Mouse (Mus musculus) heart, adult 8-10 months (tissue): Measurements from ENCODE around the gene Gm49486. TPM values are rescaled to one million over a fixed set of nuclear protein-coding genes. Genes with fewer than 3 reads are reported as not detected.

ENCODE experiments used
- total RNA-seq, 4 experiments: library from RNA; stranded (reverse); gene quantifications; 2 replicates each; pipeline ENCODE4 v1.2.4; 2022

Gene Gm49486
- total RNA-seq, 4 experiments from 2014 or later = 0.63 to 1.5 (median 1.1) TPM

Other genes with a start within 250 kb of the Gm49486 start
- gene H1f0, start 200.9 kb upstream of the Gm49486 start, total RNA-seq = 10 to 100 TPM; 64.1 to 92.7 (median 77.5) TPM
- gene Galr3, start 187.5 kb upstream of the Gm49486 start, total RNA-seq = not detected
- 1 to 10 TPM; 6.3 to 8.0 (median 7.6) TPM for gene Ankrd54, start 166.5 kb upstream of the Gm49486 start, total RNA-seq
- 10 to 100 TPM; 70.2 to 76.0 (median 74.9) TPM for gene Eif3l, start 154.2 kb upstream of the Gm49486 start, total RNA-seq
- 10 to 100 TPM; 41.2 to 42.2 (median 41.5) TPM for gene Micall1, start 120.5 kb upstream of the Gm49486 start, total RNA-seq
- gene Polr2f, start 88.4 kb upstream of the Gm49486 start, total RNA-seq = 100 to 1,000 TPM; 124 to 149 (median 135) TPM
- gene 1700088E04Rik, start 88.1 kb upstream of the Gm49486 start, total RNA-seq = 1 to 10 TPM; 1.6 to 2.7 (median 2.4) TPM
- gene Sox10, start 64.2 kb upstream of the Gm49486 start, total RNA-seq = 1 to 10 TPM in 2 of 4 experiments, under 1 TPM in 2; 0.55 to 1.7 (median 0.94) TPM
- gene Pick1, start 218 bp upstream of the Gm49486 start, total RNA-seq = 10 to 100 TPM; 23.5 to 29.8 (median 27.3) TPM
- gene Slc16a8, start 25.4 kb downstream of the Gm49486 start, total RNA-seq = under 1 TPM; 0.46 to 0.78 (median 0.59) TPM
- 1 to 10 TPM in 1 of 4 experiments, under 1 TPM in 1, not detected in 2; 0.54 to 1.3 TPM for gene Baiap2l2, start 56.1 kb downstream of the Gm49486 start, total RNA-seq
- 10 to 100 TPM; 11.6 to 15.6 (median 13.4) TPM for gene Pla2g6, start 99.0 kb downstream of the Gm49486 start, total RNA-seq
- gene Maff, start 117.2 kb downstream of the Gm49486 start, total RNA-seq = 10 to 100 TPM in 2 of 4 experiments, 1 to 10 TPM in 2; 5.7 to 11.1 (median 9.9) TPM
- gene Tmem184b, start 174.2 kb downstream of the Gm49486 start, total RNA-seq = 10 to 100 TPM; 34.6 to 46.1 (median 39.0) TPM
- gene Csnk1e, start 226.2 kb downstream of the Gm49486 start, total RNA-seq = 10 to 100 TPM; 49.3 to 64.6 (median 56.6) TPM